Mouse (Mus musculus) bone marrow macrophage, adult 2 months (primary cell): ENCODE data around the gene Rbpj.

ENCODE experiments used
- CTCF ChIP-seq: IDR thresholded peaks from 2 replicates; pipeline ENCODE4 v1.5.1; 2012; ENCODE audit warnings: low read depth, mild to moderate bottlenecking, low read length, moderate library complexity
- POLR2A ChIP-seq: IDR thresholded peaks from 2 replicates; pipeline ENCODE4 v1.6.1; 2012; ENCODE audit warnings: mild to moderate bottlenecking, low read depth, low read length, borderline replicate concordance

GRCm38 (mm10) chr5:53450945-53451344, 15.0 kb upstream of the Rbpj start:
- TF ChIP-seq POLR2A = no peak
- TF ChIP-seq CTCF = no peak
